Mouse (Mus musculus) embryonic fibroblast, embryonic 13.5 days (primary cell): ENCODE measurements around the gene Prps1. TPM values are rescaled to one million over a fixed set of nuclear protein-coding genes. Genes with fewer than 3 reads are reported as not detected.
"Not testable (repeated sequence)": the region's sequence is repeated elsewhere in the genome, so short reads cannot be mapped to it uniquely, and the experiment has no call there.

Experiments used
- H3K27ac ChIP-seq: 2 replicates; pipeline ENCODE4 v1.5.1; 2012; ENCODE audit warnings: low read length, control low read depth, inconsistent platforms; ENCODE audit not compliant: insufficient read depth
- H3K4me1 ChIP-seq: 2 replicates; pipeline ENCODE4 v1.6.1; 2011; ENCODE audit warnings: low read length; ENCODE audit not compliant: control insufficient read depth, insufficient read depth
- H3K4me3 ChIP-seq: 2 replicates; pipeline ENCODE4 v1.5.1; 2011; ENCODE audit warnings: mild to moderate bottlenecking, control low read depth, low read length; ENCODE audit not compliant: insufficient read depth
- CTCF ChIP-seq: IDR thresholded peaks from 2 replicates; pipeline ENCODE4 v1.5.1; 2011; ENCODE audit warnings: mild to moderate bottlenecking, control low read depth, low read length, moderate library complexity, borderline replicate concordance; ENCODE audit not compliant: insufficient read depth
- POLR2A ChIP-seq: IDR thresholded peaks from 2 replicates; pipeline ENCODE4 v1.6.1; 2011; ENCODE audit warnings: low read depth, mild to moderate bottlenecking, control low read depth, low read length, moderate library complexity
- polyA plus RNA-seq: library from polyadenylated mRNA; stranded (reverse); fragments of >200 nt; gene quantifications from 2 replicates; pipeline ENCODE4 v1.2.4, GENCODE M21; 2011; ENCODE audit warnings: low read depth; ENCODE audit not compliant: missing spikeins, insufficient read length

Prps1 gene
- polyA plus RNA-seq, 1 experiment, result 34.5 TPM

DNA sequence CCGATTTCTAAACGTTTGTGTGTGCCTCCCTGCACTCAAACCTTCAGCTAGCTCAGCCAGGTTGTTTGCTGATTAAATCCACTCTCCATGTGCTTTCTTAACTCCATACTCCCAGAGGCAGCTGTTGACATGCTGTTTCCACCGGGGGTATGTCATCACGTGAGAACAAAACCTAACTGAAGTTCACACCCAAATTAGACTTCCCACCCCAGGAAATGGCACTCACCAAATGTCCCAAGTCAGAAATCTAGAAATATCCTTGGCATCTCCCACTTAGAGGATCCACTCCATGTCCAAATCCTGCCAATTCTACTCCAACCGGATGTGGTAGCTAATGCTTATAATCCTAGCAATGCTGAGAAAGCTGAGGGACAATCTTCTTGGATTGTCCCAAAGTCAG is 43.9 kb downstream of the Prps1 start:
- Histone ChIP-seq H3K4me1 (no peaks in the 10 kb centered on the region; the same call in 1 of the 2 replicates), H3K4me3 (no peak overlapping the region), H3K27ac (no peak overlapping the region)
- TF ChIP-seq CTCF (no peak), POLR2A (no peak)

DNA sequence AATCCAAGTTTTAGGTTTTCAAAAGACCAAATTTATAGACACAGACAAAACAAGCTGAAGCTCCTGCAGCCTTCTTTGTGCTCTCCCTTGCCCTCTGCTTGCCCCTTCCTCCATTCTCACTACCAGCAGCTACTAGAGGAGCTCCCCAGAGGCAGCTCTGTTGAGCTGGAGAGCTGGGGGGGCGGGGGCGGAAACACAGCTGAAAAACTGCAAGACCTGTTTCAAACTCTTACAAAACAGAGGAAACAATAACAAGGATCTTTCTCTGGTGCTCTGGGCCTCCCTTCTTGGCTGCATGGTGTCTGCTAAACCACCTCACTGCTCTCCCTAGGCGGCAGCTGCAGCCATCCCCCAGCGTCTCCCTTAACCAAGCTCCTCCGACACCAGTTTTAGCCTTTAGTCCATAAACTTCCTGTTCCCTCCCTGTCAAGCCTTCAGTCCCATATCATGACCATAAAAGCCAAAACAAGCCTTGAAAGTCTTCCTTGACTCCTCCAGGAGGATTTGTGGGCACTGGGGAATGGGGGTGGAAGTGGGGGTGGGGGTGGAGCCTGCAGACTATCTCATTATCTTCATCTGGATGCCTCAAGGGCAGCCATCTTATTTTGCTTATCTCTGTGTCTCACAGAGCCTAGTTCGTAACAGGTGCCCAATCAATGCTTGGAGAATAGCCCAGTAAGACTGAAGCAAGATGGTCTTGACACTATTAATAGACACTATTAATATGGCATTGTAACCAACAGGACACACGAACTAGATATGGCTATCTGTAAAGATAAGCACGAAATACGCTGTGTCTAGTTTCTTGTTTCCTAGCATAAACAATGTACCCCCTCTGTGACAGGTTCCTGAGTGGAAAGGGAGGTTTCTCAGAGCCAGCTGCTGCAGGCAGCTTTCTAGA is 45.2 kb downstream of the Prps1 start:
- TF ChIP-seq CTCF, result no peak
- no peak for TF ChIP-seq POLR2A
- Histone ChIP-seq H3K27ac (no peak overlapping the region), H3K4me3 (no peak overlapping the region), H3K4me1 (no peaks in the 10 kb centered on the region; the same call in 1 of the 2 replicates)

DNA sequence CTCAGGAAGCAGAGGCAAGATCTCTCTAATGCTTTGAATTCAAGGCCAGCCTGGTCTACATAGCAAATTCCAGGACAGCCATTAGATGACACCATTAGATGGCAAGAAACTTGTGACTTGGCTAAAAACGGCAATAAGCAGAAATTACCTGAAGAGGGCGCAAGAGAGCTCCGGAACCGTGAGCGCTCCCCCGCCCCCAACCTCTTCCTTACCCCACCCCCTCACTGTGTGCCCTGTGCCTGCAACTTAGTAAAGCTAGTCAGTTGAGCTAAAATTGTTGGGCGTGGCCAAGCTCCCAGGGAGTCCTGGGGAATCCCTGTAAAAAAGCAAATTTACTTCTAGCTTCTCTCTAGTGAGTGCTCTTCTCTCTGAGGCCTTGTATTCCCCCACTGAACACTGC is 47.5 kb downstream of the Prps1 start:
- Histone ChIP-seq H3K4me1 (no peaks in the 10 kb centered on the region; the same call in 1 of the 2 replicates), H3K4me3 (no peak overlapping the region), H3K27ac (no peak overlapping the region)
- no peak for TF ChIP-seq CTCF
- TF ChIP-seq POLR2A, result no peak

DNA sequence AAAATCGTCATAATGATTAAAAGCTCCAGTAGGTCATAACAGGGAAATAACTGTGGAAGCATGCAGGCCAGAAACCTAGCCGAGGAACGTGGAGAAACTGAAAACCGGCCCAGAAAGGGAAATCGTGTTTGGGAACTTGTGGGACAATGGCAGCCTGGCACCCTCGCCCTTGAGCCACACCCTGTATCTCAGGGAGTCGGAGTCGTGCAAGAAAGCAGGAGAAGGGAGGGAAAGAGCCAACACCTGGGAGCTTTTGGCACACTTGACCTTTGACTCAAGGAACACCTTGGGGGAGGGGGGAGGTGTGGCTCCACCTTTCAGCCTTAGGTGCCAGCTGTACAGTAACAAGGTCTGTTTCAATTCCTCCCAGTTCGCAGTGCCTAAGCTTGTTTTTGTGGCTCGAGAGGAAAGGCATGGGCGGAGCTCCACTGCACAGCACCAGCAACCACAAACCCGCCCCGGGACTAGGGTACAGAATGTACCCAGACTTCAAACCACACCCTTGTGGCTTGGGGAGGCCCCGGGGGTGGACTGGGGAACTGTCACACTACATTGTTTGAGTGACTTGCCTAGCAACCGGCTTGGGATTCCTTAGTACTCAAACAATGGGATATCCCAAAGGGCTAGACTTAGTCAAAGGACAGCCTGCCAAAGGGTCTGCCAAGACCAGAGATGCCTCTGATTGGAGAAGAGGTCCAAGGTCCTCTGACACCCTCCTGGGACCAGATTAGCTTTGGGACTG is 49.3 kb downstream of the Prps1 start:
- no peak overlapping the region for H3K4me3 ChIP-seq
- H3K27ac ChIP-seq, result no peak overlapping the region
- H3K4me1 ChIP-seq, result no peaks in the 10 kb centered on the region; the same call in 1 of the 2 replicates
- TF ChIP-seq POLR2A (no peak), CTCF (no peak)

DNA sequence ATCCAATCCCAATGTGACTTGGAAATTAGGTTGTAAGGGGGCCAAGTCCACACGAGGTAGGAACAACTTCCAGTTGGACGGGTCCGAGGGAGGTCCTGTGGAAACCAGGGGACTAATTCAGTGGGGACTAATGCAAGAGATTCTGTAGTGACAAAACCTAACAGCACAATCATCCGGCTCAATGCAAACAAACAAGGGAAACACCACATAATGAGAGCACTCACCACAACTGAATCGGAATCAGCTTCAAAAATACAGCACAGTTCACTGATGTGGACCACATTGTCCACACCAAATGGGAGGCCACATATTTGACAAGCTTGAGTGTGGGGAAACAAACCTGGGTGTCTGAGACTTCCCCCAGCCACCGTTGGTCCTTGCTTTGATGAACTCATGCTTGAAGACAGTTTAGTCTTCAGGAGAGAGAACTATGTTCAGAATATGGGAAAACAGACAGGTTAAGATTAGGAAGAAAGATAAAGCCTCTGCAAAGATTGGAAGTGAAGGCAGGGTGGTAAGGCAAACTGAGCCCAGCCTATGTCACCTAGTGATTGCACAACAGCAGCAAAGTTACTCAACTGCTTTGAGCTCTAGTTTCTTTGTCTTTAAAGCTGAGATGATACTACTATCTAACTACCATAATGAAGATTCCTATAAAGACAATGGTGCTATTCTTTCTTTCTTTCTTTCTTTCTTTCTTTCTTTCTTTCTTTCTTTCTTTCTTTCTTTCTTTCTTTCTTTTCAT is 50.2 kb downstream of the Prps1 start:
- no peak overlapping the region for H3K4me3 ChIP-seq
- TF ChIP-seq CTCF, result no peak
- no peak for TF ChIP-seq POLR2A
- no peak overlapping the region for H3K27ac ChIP-seq
- peaks cover 2% of the 10 kb centered on the region; the same call in 1 of the 2 replicates for H3K4me1 ChIP-seq

DNA sequence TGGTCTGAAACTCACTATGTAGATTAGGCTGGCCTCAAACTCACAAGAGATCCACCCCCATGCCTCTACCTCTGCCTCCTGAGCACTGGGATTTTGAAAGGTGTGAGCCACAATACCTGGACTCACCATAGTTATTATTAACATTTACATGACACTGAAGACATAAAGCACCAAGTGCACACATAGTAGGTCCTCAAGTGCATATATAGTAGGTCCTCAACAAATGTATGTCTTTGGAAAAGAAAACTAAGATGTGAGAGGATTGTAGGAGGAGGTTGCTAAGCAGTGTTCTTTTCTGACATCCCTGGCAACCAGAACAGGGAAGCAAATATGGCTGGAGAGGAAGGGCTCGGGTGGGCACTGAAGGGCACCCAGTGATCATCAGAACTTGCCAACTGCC is 51.0 kb downstream of the Prps1 start:
- peaks cover 3% of the 10 kb centered on the region; the same call in 1 of the 2 replicates for H3K4me1 ChIP-seq
- TF ChIP-seq CTCF (no peak), POLR2A (no peak)
- no peak overlapping the region for H3K27ac ChIP-seq
- no peak overlapping the region for H3K4me3 ChIP-seq

DNA sequence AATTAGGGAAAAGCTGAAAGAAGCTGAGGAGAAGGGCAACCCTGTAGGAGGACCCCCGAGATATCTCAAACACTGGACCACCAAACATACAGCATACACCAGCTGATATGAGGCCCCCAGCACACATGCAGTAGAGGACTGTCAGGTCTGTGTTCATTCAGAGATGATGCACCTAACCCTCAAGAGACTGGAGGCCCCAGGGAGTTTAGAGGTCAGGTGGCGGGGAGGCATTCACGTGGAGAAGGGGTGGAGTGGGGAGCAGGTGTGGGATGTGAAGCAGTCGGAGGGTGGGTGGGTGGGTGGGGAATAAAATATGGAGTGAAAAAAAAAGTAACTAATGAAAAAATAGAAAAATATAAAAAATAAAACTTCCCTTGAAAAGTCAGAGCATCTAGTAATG is 52.4 kb downstream of the Prps1 start:
- not testable (repeated sequence) for H3K27ac ChIP-seq

DNA sequence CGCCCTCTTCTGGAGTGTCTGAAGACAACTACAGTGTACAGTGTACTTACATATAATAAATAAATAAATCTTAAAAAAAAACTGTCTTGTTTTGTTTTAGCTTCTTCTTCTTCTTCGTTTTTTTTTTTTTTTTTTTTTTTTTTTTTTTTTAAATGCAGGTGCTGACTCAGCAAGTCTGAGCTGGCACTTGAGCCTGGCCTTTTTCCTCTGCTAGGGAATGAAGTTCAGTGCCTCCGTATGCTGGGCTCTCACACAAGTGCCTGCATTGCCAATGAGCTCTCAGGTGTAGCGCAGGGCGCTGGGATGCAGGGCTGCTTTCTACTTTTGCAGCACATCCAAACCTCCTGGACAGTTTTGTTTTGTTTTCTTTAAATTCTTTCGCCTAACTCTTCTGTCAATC is 53.4 kb downstream of the Prps1 start:
- H3K4me1 ChIP-seq, result peaks cover 3% of the 10 kb centered on the region; the same call in 1 of the 2 replicates
- H3K27ac ChIP-seq, result no peak overlapping the region
- H3K4me3 ChIP-seq, result no peak overlapping the region
- TF ChIP-seq POLR2A (no peak), CTCF (no peak)

More for the DNA sequence above, 52.4 kb downstream of the Prps1 start:
- H3K4me1 ChIP-seq, H3K4me3 ChIP-seq: not testable (repeated sequence)

DNA sequence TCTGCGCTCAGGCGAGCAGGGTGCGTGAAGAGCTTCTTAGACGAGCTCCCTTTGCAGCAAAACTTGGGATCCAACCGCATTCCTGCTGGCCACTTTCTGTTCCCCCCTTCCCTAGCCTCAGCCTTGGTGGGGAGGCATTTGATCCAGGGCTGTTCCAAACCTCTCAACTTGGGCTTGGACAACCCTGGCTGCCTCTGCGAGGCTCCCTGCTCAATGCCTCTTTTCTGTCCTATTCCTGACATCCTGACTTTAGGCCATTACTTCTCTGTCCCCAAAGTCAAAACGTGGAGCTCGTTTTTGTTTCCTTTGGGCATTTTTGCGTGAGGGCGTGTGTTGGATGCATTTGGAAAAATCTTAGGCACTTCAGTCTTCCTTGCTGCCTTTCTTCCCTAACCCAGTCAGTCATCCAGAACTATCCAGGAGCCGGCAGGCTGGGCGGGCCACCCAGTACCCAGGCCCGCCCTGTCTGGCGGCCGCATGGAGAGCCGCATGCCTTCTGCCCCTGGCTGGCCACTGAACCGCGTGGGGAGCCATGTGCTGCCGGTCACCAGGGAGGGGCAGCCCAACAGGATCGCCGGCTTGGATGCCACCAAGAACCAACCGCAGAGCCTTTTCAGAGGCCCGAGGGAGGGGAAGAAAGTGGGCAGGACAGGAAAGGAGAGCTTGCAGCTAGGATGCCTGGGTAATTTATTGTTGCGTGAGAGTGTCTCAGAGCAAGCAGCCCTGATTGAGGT is 54.5 kb downstream of the Prps1 start:
- TF ChIP-seq POLR2A (no peak), CTCF (no peak)
- Histone ChIP-seq H3K4me1 (peaks cover 3% of the 10 kb centered on the region; the same call in 1 of the 2 replicates), H3K27ac (peak overlapping the region; percentile 60), H3K4me3 (no peak overlapping the region)
